Mouse (Mus musculus) gastrocnemius, postnatal 14 days (tissue): ENCODE results near the gene Cdc37l1. TPM values are rescaled to one million over a fixed set of nuclear protein-coding genes. Genes with fewer than 3 reads are reported as not detected.

Experiments
- DNase-seq: peaks from one replicate; pipeline ENCODE4 v3.0.0; 2021; ENCODE audit warnings: mixed read lengths
- intact Hi-C: fragments of 180-260 bp; cut with DNase I; formaldehyde crosslinking; loops from one replicate; pipeline ENCODE4 v1.15.1; 2025; ENCODE audit warnings: low total_unique reads
- total RNA-seq, 2 experiments: library from RNA; stranded (reverse); gene quantifications; 2 replicates each; pipeline ENCODE4 v1.2.3; 2021

Gene Cdc37l1
- total RNA-seq, 2 experiments from 2014 or later, result 26.6 to 33.8 TPM

- peak; percentile 64 for DNase-seq
- intact Hi-C loops, result loop anchor here (10.0 kb wide), 1 partner anchor 288 kb away; no protein-coding TSS in a partner anchor
These were observed 76.9 kb downstream of the Cdc37l1 start for GRCm38 (mm10) chr19:29066981-29067471.

- no peak for DNase-seq
- intact Hi-C loops, result loop anchor here (10.0 kb wide), 1 partner anchor 286 kb away; no protein-coding TSS in a partner anchor
These were observed 79.0 kb downstream of the Cdc37l1 start for GRCm38 (mm10) chr19:29069195-29069594.

DNA sequence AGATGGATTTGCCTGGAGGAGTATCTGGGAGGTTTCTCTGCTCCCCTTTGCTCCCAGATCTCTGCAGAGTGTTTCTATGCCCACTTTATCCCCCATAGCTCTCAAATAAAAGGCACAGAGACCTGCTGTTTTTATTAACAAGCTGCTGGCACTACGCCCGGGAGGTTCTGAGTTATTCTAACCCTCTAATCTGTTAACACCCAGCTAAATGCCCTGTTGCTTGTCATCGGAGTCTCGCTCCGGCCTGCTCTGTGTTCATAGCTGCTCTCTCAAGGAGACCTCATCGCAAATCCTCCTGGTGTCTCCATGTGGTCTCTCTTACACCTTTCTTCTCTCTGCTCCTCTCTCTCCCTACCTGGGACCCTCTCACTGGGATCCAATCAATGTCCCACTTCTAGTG is 84.7 kb downstream of the Cdc37l1 start:
- DNase-seq, result no peak
- intact Hi-C loops, result loop anchor here (10.0 kb wide), 1 partner anchor 170 kb away; no protein-coding TSS in a partner anchor

Other genes with a start within 250 kb of the Cdc37l1 start
- 1 to 10 TPM; 1.4 to 1.5 TPM for gene Slc1a1, start 155.3 kb upstream of the Cdc37l1 start, total RNA-seq
- 1 to 10 TPM; 2.9 to 3.1 TPM for gene Plpp6, start 26.4 kb upstream of the Cdc37l1 start, total RNA-seq
- 1 to 10 TPM in 1 of 2 experiments, not detected in 1; 1.2 TPM for gene 4430402I18Rik, start 22.6 kb upstream of the Cdc37l1 start, total RNA-seq
- 10 to 100 TPM; 54.4 to 54.5 TPM for gene Ak3, start 57.6 kb downstream of the Cdc37l1 start, total RNA-seq
- gene Rcl1, start 111.0 kb downstream of the Cdc37l1 start, total RNA-seq, result 10 to 100 TPM; 11.2 to 12.9 TPM